Mouse (Mus musculus) midbrain, embryonic 11.5 days (tissue): Measurements from ENCODE around the gene Ndufa7. TPM values are rescaled to one million over a fixed set of nuclear protein-coding genes. Genes with fewer than 3 reads are reported as not detected.
"Not testable (repeated sequence)": the region's sequence is repeated elsewhere in the genome, so short reads cannot be mapped to it uniquely, and the experiment has no call there.

Source experiments
- ATAC-seq: fragments of 200-750 bp; cut with Nextera tagmentation; 2 replicates; pipeline ENCODE4 v1.8.0; 2017; ENCODE audit warnings: moderate TSS enrichment, moderate library complexity; ENCODE audit not compliant: low FRiP score
- DNase-seq: peaks from one replicate; pipeline ENCODE4 v3.0.0; 2015; ENCODE audit warnings: low spot score; ENCODE audit errors: missing footprints
- H3K27ac ChIP-seq: fragments of 300-500 bp; sonication (generic); 2 replicates; pipeline ENCODE4 v1.5.1; 2014; ENCODE audit warnings: low read depth, low read length
- H3K27me3 ChIP-seq: fragments of 300-500 bp; sonication (generic); 2 replicates; pipeline ENCODE4 v1.6.1; 2014; ENCODE audit warnings: mild to moderate bottlenecking, low read length, moderate library complexity, mixed read lengths; ENCODE audit not compliant: control insufficient read depth, insufficient read depth
- H3K36me3 ChIP-seq: fragments of 300-500 bp; sonication (generic); 2 replicates; pipeline ENCODE4 v1.6.1; 2014; ENCODE audit warnings: mild to moderate bottlenecking, low read length, moderate library complexity, mixed read lengths; ENCODE audit not compliant: control insufficient read depth, insufficient read depth
- H3K4me1 ChIP-seq: fragments of 300-500 bp; sonication (generic); 2 replicates; pipeline ENCODE4 v1.6.1; 2014; ENCODE audit warnings: low read length; ENCODE audit not compliant: control insufficient read depth, insufficient read depth
- H3K4me2 ChIP-seq: fragments of 300-500 bp; sonication (generic); 2 replicates; pipeline ENCODE4 v1.6.1; 2014; ENCODE audit warnings: mild to moderate bottlenecking, moderate library complexity
- H3K4me3 ChIP-seq: fragments of 300-500 bp; sonication (generic); 2 replicates; pipeline ENCODE4 v1.5.1; 2014; ENCODE audit warnings: low read depth, low read length
- H3K9ac ChIP-seq: fragments of 300-500 bp; sonication (generic); 2 replicates; pipeline ENCODE4 v1.6.1; 2014; ENCODE audit warnings: low read length
- H3K9me3 ChIP-seq: fragments of 300-500 bp; sonication (generic); 2 replicates; pipeline ENCODE4 v1.6.1; 2016; ENCODE audit warnings: low read length; ENCODE audit not compliant: control insufficient read depth
- WGBS: fragments of 180-500 bp; shearing (Covaris S2); extraction: QIAGEN DNeasy Blood & Tissue Kit; methylation state at CpG from one replicate; pipeline ENCODE4 v1.1.7; 2014; 5-methylcytosine and 5-hydroxymethylcytosine counted together
- polyA plus RNA-seq: library from polyadenylated mRNA; unstranded; fragments of >200 nt; fragmentation: Nextera tagmentation; extraction: Ambion mirVana; gene quantifications from 2 replicates; pipeline ENCODE4 v1.2.1, GENCODE M21; 2014

Gene Ndufa7
- polyA plus RNA-seq, 1 experiment from 2014 or later: 456 TPM

GRCm38 (mm10) chr17:33817184-33817968 lies 7.0 kb upstream of the Ndufa7 start:
- Histone ChIP-seq H3K9me3 (no peaks in the 10 kb centered on the region), H3K4me2 (peak overlapping the region; percentile 90), H3K4me3 (peak overlapping the region; percentile 51), H3K27me3 (no peaks in the 10 kb centered on the region), H3K4me1 (peaks cover 12% of the 10 kb centered on the region; the same call in 1 of the 2 replicates), H3K9ac (peak overlapping the region; percentile 76), H3K36me3 (peaks cover 25% of the 10 kb centered on the region; the same call in 1 of the 2 replicates), H3K27ac (peak overlapping the region; percentile 49)
- ATAC-seq (peak; percentile 98), DNase-seq (peak; percentile 99)
- under 1% methylated on average over 84 of the region's 89 CpGs for WGBS

DNA sequence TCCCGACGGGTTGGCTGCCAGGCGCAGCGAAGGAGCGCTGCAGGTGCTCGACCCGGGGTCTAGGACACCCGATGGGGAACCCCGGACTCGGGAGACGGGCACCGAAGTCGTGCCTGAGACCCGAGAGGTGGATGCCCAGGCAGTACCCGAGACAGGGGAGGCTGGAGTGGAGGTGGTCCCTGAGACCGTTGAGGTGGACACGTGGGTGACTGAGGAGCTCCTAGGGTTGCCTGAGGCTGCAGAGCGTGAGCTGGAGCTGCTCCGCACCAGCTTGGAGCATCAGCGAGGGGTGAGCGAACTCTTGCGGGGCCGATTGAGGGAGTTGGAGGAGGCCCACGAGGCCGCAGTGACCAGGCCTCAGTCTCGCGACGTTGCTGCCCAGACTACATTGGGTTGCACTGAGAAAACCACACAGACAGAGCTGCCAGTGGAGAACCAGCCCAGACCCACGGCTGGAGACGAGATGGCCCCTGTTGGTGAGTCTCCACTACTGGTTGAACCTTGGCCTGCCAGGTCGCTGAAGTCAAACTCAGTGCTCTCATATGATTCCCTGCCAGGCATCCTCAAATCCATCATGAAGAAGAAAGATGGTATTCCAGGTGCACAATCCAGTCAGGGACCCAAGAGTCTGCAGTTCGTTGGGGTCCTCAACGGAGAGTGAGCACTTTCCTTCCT lies 6.3 kb upstream of the Ndufa7 start:
- Histone ChIP-seq H3K36me3 (peaks cover 28% of the 10 kb centered on the region; the same call in 1 of the 2 replicates), H3K4me2 (peak overlapping the region; percentile 90), H3K27ac (peak overlapping the region; percentile 49), H3K9me3 (no peaks in the 10 kb centered on the region), H3K9ac (peak overlapping the region; percentile 76), H3K27me3 (no peaks in the 10 kb centered on the region), H3K4me3 (peak overlapping the region; percentile 51), H3K4me1 (peaks cover 16% of the 10 kb centered on the region)
- DNase-seq: no peak
- WGBS: 18% methylated on average over 33 of the region's 33 CpGs
- ATAC-seq: peak; percentile 64; the same call in 1 of the 2 replicates

- Histone ChIP-seq H3K27me3 (no peaks in the 10 kb centered on the region), H3K4me1 (peaks cover 23% of the 10 kb centered on the region), H3K4me2 (peak overlapping the region; percentile 16; the same call in 1 of the 2 replicates), H3K36me3 (peaks cover 28% of the 10 kb centered on the region; the same call in 1 of the 2 replicates), H3K9me3 (no peaks in the 10 kb centered on the region), H3K4me3 (no peak overlapping the region), H3K27ac (no peak overlapping the region), H3K9ac (no peak overlapping the region)
- 96% methylated on average over 1 of the region's 1 CpGs for WGBS
- DNase-seq (no peak), ATAC-seq (no peak)
Measured at GRCm38 (mm10) chr17:33822436-33822959, 1.9 kb upstream of the Ndufa7 start.

GRCm38 (mm10) chr17:33823171-33823570 lies 1.2 kb upstream of the Ndufa7 start:
- H3K4me1 ChIP-seq: peaks cover 19% of the 10 kb centered on the region
- peak overlapping the region; percentile 79 for H3K4me3 ChIP-seq
- peak overlapping the region; percentile 86 for H3K9ac ChIP-seq
- not testable (repeated sequence) for H3K9me3 ChIP-seq, H3K27me3 ChIP-seq, H3K27ac ChIP-seq, DNase-seq, ATAC-seq
- H3K4me2 ChIP-seq: peak overlapping the region; percentile 62
- peaks cover 28% of the 10 kb centered on the region; the same call in 1 of the 2 replicates for H3K36me3 ChIP-seq
- 86% methylated on average over 8 of the region's 8 CpGs for WGBS

DNA sequence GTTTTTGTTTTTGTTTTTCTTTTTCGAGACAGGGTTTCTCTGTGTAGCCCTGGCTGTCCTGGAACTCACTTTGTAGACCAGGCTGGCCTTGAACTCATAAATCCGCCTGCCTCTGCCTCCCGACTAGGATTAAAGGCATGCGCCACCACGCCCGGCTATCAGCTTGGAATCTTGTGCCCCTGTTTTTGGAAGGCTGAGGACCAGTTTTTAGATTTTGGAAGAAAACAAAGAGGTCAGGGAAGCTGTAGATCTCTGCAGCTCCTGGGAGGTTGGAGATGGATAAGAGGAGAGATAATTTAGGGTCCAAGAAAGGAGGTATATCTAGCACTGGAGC lies 592 bp downstream of the Ndufa7 start:
- H3K9me3 ChIP-seq, H3K27me3 ChIP-seq, H3K27ac ChIP-seq, ATAC-seq: not testable (repeated sequence)
- Histone ChIP-seq H3K9ac (peak overlapping the region; percentile 86), H3K36me3 (peaks cover 23% of the 10 kb centered on the region; the same call in 1 of the 2 replicates), H3K4me2 (peak overlapping the region; percentile 58), H3K4me1 (peaks cover 16% of the 10 kb centered on the region), H3K4me3 (peak overlapping the region; percentile 79)
- 8% methylated on average over 6 of the region's 6 CpGs for WGBS
- DNase-seq: peak; percentile 88

- DNase-seq (no peak), ATAC-seq (no peak)
- peak overlapping the region; percentile 79 for H3K4me3 ChIP-seq
- H3K36me3 ChIP-seq: peaks cover 21% of the 10 kb centered on the region; the same call in 1 of the 2 replicates
- H3K4me2 ChIP-seq: peak overlapping the region; percentile 58
- H3K9me3 ChIP-seq: no peaks in the 10 kb centered on the region
- WGBS: 86% methylated on average over 8 of the region's 8 CpGs
- H3K27ac ChIP-seq: no peak overlapping the region
- peaks cover 16% of the 10 kb centered on the region for H3K4me1 ChIP-seq
- H3K27me3 ChIP-seq: no peaks in the 10 kb centered on the region
- no peak overlapping the region for H3K9ac ChIP-seq
Measured at GRCm38 (mm10) chr17:33825462-33825861, 1.1 kb downstream of the Ndufa7 start.

DNA sequence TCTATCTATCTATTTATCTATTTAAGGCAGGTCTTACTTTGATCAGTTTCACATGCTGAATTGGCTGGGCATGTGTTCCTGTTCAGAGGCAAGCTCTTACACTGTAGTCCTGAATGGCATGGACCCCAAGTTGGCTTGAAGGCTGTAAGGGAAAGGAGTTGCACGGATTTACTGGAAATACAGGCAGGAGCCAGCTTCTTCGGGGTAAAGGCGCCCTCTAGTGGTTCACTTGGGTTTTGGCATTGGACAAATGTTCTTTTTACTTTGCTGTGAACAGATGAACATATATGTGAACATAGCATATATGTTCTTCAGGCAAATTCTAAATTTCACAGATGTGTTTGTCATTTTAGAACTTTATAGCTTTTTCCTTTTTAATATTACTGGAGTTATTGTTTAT lies 2.5 kb downstream of the Ndufa7 start:
- peak; percentile 93 for DNase-seq
- whole genome bisulfite sequencing: 0% methylated on average over 3 of the region's 3 CpGs
- Histone ChIP-seq H3K4me1 (peaks cover 16% of the 10 kb centered on the region), H3K9ac (no peak overlapping the region), H3K27ac (no peak overlapping the region), H3K4me3 (no peak overlapping the region), H3K27me3 (no peaks in the 10 kb centered on the region), H3K4me2 (no peak overlapping the region), H3K9me3 (no peaks in the 10 kb centered on the region), H3K36me3 (peaks cover 13% of the 10 kb centered on the region; the same call in 1 of the 2 replicates)
- no peak for ATAC-seq

- no peak for DNase-seq
Measured at GRCm38 (mm10) chr17:33828892-33829291, 4.5 kb downstream of the Ndufa7 start.

More at GRCm38 (mm10) chr17:33828892-33829291, 4.5 kb downstream of the Ndufa7 start:
- Histone ChIP-seq H3K4me1 (peaks cover 6% of the 10 kb centered on the region; the same call in 1 of the 2 replicates), H3K27ac (no peak overlapping the region), H3K9ac (no peak overlapping the region), H3K27me3 (no peaks in the 10 kb centered on the region), H3K36me3 (peaks cover 10% of the 10 kb centered on the region; the same call in 1 of the 2 replicates), H3K4me2 (no peak overlapping the region), H3K9me3 (no peaks in the 10 kb centered on the region), H3K4me3 (no peak overlapping the region)
- 73% methylated on average over 2 of the region's 2 CpGs for WGBS
- no peak for ATAC-seq
